ENCODE assay signal across 9 mouse cellular contexts in the genomic region with DNA sequence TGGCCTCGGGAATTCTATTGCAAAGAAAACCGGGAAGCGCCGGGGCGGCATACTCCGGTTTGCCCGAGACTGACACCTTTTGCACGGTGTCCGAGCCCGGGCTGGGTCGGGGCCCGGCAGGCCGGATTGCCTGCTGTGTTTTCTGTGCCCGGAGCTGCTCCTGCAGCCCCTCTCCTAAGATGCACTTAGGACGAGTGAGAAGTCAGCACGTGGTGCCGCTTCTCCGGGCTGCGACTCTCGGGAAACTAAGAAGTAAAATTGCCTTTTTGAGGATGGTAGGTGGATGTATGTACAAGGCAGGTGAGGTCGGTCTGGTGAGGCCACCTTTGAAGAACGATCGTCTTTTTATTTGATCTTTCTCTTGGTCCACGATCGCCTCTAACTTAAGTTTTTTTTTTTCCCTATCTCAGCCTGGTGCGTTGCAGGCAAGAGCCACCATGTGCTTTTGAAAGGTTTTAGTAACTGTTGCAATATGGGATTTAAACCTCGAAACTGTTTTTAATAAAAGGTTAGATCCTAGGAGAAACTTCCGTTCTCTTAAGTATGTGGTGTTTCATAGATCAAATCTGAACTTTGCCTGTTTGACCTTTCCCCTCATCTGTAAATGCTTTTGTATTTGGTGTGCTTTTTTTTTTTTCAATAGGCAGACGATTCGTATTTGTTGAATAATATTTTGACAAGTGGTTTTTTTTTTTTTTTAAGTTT. TPM values are rescaled to one million over a fixed set of nuclear protein-coding genes. Genes with fewer than 3 reads are reported as not detected.
DNase-seq lines count a peak whose midpoint lies in the region; ATAC-seq and TF ChIP-seq lines count a peak whose summit lies in the region.
"Had no signal": no experiment of that assay in that cellular context is flagged by ENCODE, and none has a peak within 500 bp of the region (broad histone marks: within the 10 kb centered on the region; RNA-seq: fewer than 3 reads in every experiment).

No protein-coding gene starts in this region.

- intact Hi-C loops in heart, postnatal 10 days (cut with DNase I): no loop called here
- intact Hi-C loops in left cerebral cortex, postnatal 14 days (cut with DNase I): no loop called here

- no peak for DNase-seq in heart, postnatal 10 days
- DNase-seq in mesoderm, embryonic 11.5 days (ENCODE audit: low read depth, low spot score): peak; percentile 49
- DNase-seq in right cerebral cortex, postnatal 14 days: no peak
- DNase-seq in left cerebral cortex, adult 18-20 months (ENCODE audit: low spot score in 2 of 2): no peak
- no peak for DNase-seq in left cerebral cortex, postnatal 14 days (ENCODE audit: low spot score in 2 of 2)

- peak; percentile 60 for ATAC-seq in heart, embryonic 12.5 days (ENCODE audit: insufficient number of reproducible peaks, low FRiP score)
- peak; percentile 62 for ATAC-seq in forebrain, embryonic 15.5 days (replicated peaks)

- peak overlapping the region; percentile 95 for H3K9ac ChIP-seq in heart, embryonic 12.5 days
- peak overlapping the region; percentile 88 for H3K9ac ChIP-seq in forebrain, embryonic 15.5 days (replicated peaks)

- no peaks in the 10 kb centered on the region for H3K27me3 ChIP-seq in heart, embryonic 12.5 days (replicated peaks)
- H3K27me3 ChIP-seq in E14TG2a.4 (ENCODE audit: insufficient read depth, low read length): no peaks in the 10 kb centered on the region
- no peaks in the 10 kb centered on the region for H3K27me3 ChIP-seq in forebrain, embryonic 15.5 days
- H3K27me3 ChIP-seq: Patski had no signal

- peaks cover 52% of the 10 kb centered on the region for H3K4me1 ChIP-seq in heart, embryonic 12.5 days (replicated peaks)
- H3K4me1 ChIP-seq in E14TG2a.4 (replicated peaks; ENCODE audit: low read depth, low read length): peaks cover 81% of the 10 kb centered on the region
- peaks cover 50% of the 10 kb centered on the region for H3K4me1 ChIP-seq in forebrain, embryonic 15.5 days

- WGBS in heart, embryonic 12.5 days: under 1% methylated on average over 30 of the region's 30 CpGs
- WGBS in forebrain, embryonic 15.5 days: under 1% methylated on average over 30 of the region's 30 CpGs

- H3K4me3 ChIP-seq in heart, embryonic 12.5 days: peak overlapping the region; percentile 84
- peak overlapping the region; percentile 96 for H3K4me3 ChIP-seq in E14TG2a.4 (replicated peaks; ENCODE audit: low read length)
- peak overlapping the region; percentile 73 for H3K4me3 ChIP-seq in forebrain, embryonic 15.5 days

- H3K36me3 ChIP-seq in heart, embryonic 12.5 days: no peaks in the 10 kb centered on the region
- peaks cover 28% of the 10 kb centered on the region for H3K36me3 ChIP-seq in E14TG2a.4 (ENCODE audit: insufficient read depth, low read length)
- no peaks in the 10 kb centered on the region for H3K36me3 ChIP-seq in forebrain, embryonic 15.5 days

- peak overlapping the region; percentile 89 for H3K27ac ChIP-seq in heart, embryonic 12.5 days (ENCODE audit: poor library complexity, severe bottlenecking)
- H3K27ac ChIP-seq in forebrain, embryonic 15.5 days (replicated peaks): peak overlapping the region; percentile 94

- H3K4me2 ChIP-seq in heart, embryonic 12.5 days: peak overlapping the region; percentile 95
- H3K4me2 ChIP-seq in forebrain, embryonic 15.5 days (replicated peaks): peak overlapping the region; percentile 66

- H3K9me3 ChIP-seq in heart, embryonic 12.5 days (replicated peaks): no peaks in the 10 kb centered on the region
- H3K9me3 ChIP-seq in E14TG2a.4 (ENCODE audit: low read length): no peaks in the 10 kb centered on the region
- H3K9me3 ChIP-seq in forebrain, embryonic 15.5 days: no peaks in the 10 kb centered on the region

- TF ChIP-seq CTCF in E14TG2a.4 (conservative IDR thresholded peaks at IDR 0.05; ENCODE audit: low read length): no peak

RNA-seq across cellular contexts. Expression of a gene that starts 0.8 kb away (rescaled TPM):
- 4.0 TPM in 1 of 2 replicates, not detected in the other for polyA plus RNA-seq in heart, embryonic 12.5 days (2016; fragmentation: Nextera tagmentation; extraction: Ambion mirVana)
- total RNA-seq in heart, postnatal 10 days (2021): 1 to 10 TPM; 2.0 to 2.2 TPM
- not detected in 2 replicates for polyA plus RNA-seq in forebrain, embryonic 15.5 days (2015; fragmentation: Nextera tagmentation; extraction: Ambion mirVana)
- 1 to 10 TPM; 4.4 to 7.8 TPM for total RNA-seq in left cerebral cortex, adult 18-20 months (2021)
- total RNA-seq in left cerebral cortex, postnatal 14 days (2021): 1 to 10 TPM; 2.8 to 7.3 TPM

RNA-seq across cellular contexts. Expression of a gene that starts 1.2 kb away (rescaled TPM):
- polyA plus RNA-seq in heart, embryonic 12.5 days (2016; fragmentation: Nextera tagmentation; extraction: Ambion mirVana): 112 and 116 TPM in 2 replicates
- 10 to 100 TPM; 57.2 to 69.2 TPM for total RNA-seq in heart, postnatal 10 days (2021)
- 143 and 149 TPM in 2 replicates for polyA plus RNA-seq in forebrain, embryonic 15.5 days (2015; fragmentation: Nextera tagmentation; extraction: Ambion mirVana)
- total RNA-seq in left cerebral cortex, adult 18-20 months (2021): 10 to 100 TPM; 87.0 to 94.9 TPM
- 10 to 100 TPM; 82.2 to 95.2 TPM for total RNA-seq in left cerebral cortex, postnatal 14 days (2021)

RNA-seq across cellular contexts. Expression of a gene that starts 49.3 kb away (rescaled TPM):
- polyA plus RNA-seq in heart, embryonic 12.5 days (2016; fragmentation: Nextera tagmentation; extraction: Ambion mirVana): 10.3 and 12.5 TPM in 2 replicates
- total RNA-seq in heart, postnatal 10 days (2021): 1 to 10 TPM; 4.1 to 5.4 TPM
- 15.3 and 15.4 TPM in 2 replicates for polyA plus RNA-seq in forebrain, embryonic 15.5 days (2015; fragmentation: Nextera tagmentation; extraction: Ambion mirVana)
- 1 to 10 TPM; 7.7 to 8.8 TPM for total RNA-seq in left cerebral cortex, adult 18-20 months (2021)
- 1 to 10 TPM; 6.0 to 7.3 TPM for total RNA-seq in left cerebral cortex, postnatal 14 days (2021)
